Mouse (Mus musculus): ENCODE data around the gene Ctbs. TPM values are rescaled to one million over a fixed set of nuclear protein-coding genes. Genes with fewer than 3 reads are reported as not detected.
A peak's percentile ranks its signal among the peaks of the same experiment; 100 is the strongest.

The Ctbs gene
- polyA plus RNA-seq, 1 experiment from 2014 or later = 19.0 TPM

DNA sequence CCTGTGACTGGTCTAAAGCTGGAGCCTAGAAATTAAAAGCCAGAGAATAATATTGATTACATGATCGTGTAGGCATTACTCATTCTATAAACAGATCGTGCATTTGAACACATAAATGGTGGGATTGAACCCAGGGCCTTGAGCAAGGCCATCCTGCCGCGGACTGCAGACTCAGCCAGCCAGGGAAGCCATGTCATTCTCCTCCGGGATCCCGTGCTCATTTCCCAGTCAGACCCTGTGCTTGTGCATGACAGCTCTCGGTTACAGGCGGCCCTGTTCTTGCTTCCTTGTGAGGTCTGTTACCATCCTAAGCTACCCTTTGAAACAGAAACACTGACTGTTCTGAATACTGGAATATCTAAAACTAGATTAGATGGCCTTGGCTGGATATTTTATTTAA is 14.9 kb upstream of the Ctbs start:
- no peak overlapping the region for H3K27ac ChIP-seq
- H3K36me3 ChIP-seq (ENCODE audit: insufficient read depth, low read length) = peaks cover 32% of the 10 kb centered on the region; the same call in 1 of the 2 replicates

DNA sequence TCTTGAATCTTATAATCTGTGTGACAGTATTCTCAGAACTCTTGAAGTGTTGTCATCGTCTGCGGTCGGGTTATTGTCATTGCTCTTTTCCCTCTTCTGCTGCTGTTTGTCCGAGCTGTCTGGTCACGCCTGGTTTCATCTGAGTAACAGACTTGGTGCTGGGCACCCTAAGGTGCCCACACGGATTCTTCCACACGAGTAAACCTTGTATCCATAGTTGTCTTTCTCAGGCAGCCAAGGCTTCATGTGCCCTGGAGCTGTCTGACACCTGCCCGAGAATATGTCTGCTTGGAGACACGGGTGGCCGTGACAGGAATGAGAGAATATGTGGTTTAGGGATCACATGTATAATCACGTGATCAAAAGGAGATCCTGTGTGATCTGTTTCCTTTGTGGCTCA is 14.1 kb upstream of the Ctbs start:
- Histone ChIP-seq H3K27ac (no peak overlapping the region), H3K27me3 (ENCODE audit: insufficient read depth, low read length) (no peaks in the 10 kb centered on the region), H3K36me3 (ENCODE audit: insufficient read depth, low read length) (peaks cover 31% of the 10 kb centered on the region; the same call in 1 of the 2 replicates), H3K4me3 (replicated peaks; ENCODE audit: low read depth, low read length) (no peak overlapping the region), H3K4me2 (ENCODE audit: low read length) (no peak overlapping the region), H3K9ac (ENCODE audit: low read depth, low read length) (no peak overlapping the region), H3K4me1 (replicated peaks; ENCODE audit: insufficient read depth, low read length) (no peaks in the 10 kb centered on the region), H3K9me3 (replicated peaks; ENCODE audit: low read length) (no peaks in the 10 kb centered on the region)
- ATAC-seq (replicated peaks; ENCODE audit: low FRiP score, low read depth) = no peak
- 87% methylated on average over 11 of the region's 11 CpGs for WGBS
- TF ChIP-seq CTCF (IDR thresholded peaks at IDR 0.05; ENCODE audit: low read depth) = no peak
- DNase-seq (ENCODE audit: low spot score) = no peak

More for the DNA sequence above, 14.9 kb upstream of the Ctbs start:
- no peak overlapping the region for H3K9ac ChIP-seq (ENCODE audit: low read depth, low read length)
- WGBS = 89% methylated on average over 8 of the region's 8 CpGs
- H3K9me3 ChIP-seq (replicated peaks; ENCODE audit: low read length) = no peaks in the 10 kb centered on the region
- H3K27me3 ChIP-seq (ENCODE audit: insufficient read depth, low read length) = no peaks in the 10 kb centered on the region
- H3K4me3 ChIP-seq (replicated peaks; ENCODE audit: low read depth, low read length) = no peak overlapping the region
- no peak for ATAC-seq (replicated peaks; ENCODE audit: low FRiP score, low read depth)
- no peaks in the 10 kb centered on the region for H3K4me1 ChIP-seq (replicated peaks; ENCODE audit: insufficient read depth, low read length)
- H3K4me2 ChIP-seq (ENCODE audit: low read length) = no peak overlapping the region
- TF ChIP-seq CTCF (IDR thresholded peaks at IDR 0.05; ENCODE audit: low read depth) = no peak
- DNase-seq (ENCODE audit: low spot score) = no peak

DNA sequence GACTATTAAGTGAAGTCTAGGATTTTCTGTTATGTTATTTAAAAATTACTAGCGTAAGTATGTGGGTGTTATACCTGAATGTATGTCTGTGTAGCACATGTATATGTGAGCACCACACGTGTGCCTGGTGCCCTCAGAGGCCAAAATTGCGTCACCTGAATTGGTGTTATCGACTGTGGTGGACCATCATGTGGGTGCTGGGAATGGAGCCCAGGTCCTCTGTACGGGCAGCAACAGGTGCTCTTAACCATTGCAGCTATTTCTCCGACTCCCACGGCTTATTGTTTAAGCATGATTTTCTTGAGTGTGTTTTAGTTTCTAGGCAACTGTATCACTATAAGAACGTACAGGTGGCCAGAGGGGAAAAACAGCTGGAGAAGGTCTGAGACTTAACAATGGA is 13.5 kb upstream of the Ctbs start:
- H3K4me3 ChIP-seq (replicated peaks; ENCODE audit: low read depth, low read length) = no peak overlapping the region
- WGBS = 94% methylated on average over 8 of the region's 8 CpGs
- DNase-seq (ENCODE audit: low spot score) = no peak
- H3K36me3 ChIP-seq (ENCODE audit: insufficient read depth, low read length) = peaks cover 25% of the 10 kb centered on the region; the same call in 1 of the 2 replicates
- H3K4me1 ChIP-seq (replicated peaks; ENCODE audit: insufficient read depth, low read length) = no peaks in the 10 kb centered on the region
- H3K27me3 ChIP-seq (ENCODE audit: insufficient read depth, low read length) = no peaks in the 10 kb centered on the region
- no peak overlapping the region for H3K4me2 ChIP-seq (ENCODE audit: low read length)
- no peak for ATAC-seq (replicated peaks; ENCODE audit: low FRiP score, low read depth)
- no peak overlapping the region for H3K27ac ChIP-seq
- no peak for TF ChIP-seq CTCF (IDR thresholded peaks at IDR 0.05; ENCODE audit: low read depth)
- no peak overlapping the region for H3K9ac ChIP-seq (ENCODE audit: low read depth, low read length)
- H3K9me3 ChIP-seq (replicated peaks; ENCODE audit: low read length) = no peaks in the 10 kb centered on the region

GRCm38 (mm10) chr3:146440011-146440410 is 9.6 kb upstream of the Ctbs start:
- Histone ChIP-seq H3K27ac (no peak overlapping the region), H3K9me3 (replicated peaks; ENCODE audit: low read length) (no peaks in the 10 kb centered on the region), H3K27me3 (ENCODE audit: insufficient read depth, low read length) (no peaks in the 10 kb centered on the region), H3K4me2 (ENCODE audit: low read length) (no peak overlapping the region), H3K9ac (ENCODE audit: low read depth, low read length) (no peak overlapping the region), H3K4me3 (replicated peaks; ENCODE audit: low read depth, low read length) (no peak overlapping the region), H3K4me1 (replicated peaks; ENCODE audit: insufficient read depth, low read length) (no peaks in the 10 kb centered on the region), H3K36me3 (ENCODE audit: insufficient read depth, low read length) (0 out of 2 replicates have a peak, but pooled peaks cover 18% of the 10 kb centered on the region)
- DNase-seq (ENCODE audit: low spot score) (no peak), ATAC-seq (replicated peaks; ENCODE audit: low FRiP score, low read depth) (no peak)
- WGBS = 95% methylated on average over 12 of the region's 12 CpGs
- TF ChIP-seq CTCF (IDR thresholded peaks at IDR 0.05; ENCODE audit: low read depth) = no peak

- Histone ChIP-seq H3K36me3 (ENCODE audit: insufficient read depth, low read length) (0 out of 2 replicates have a peak, but pooled peaks cover 18% of the 10 kb centered on the region), H3K27ac (no peak overlapping the region), H3K9ac (ENCODE audit: low read depth, low read length) (no peak overlapping the region), H3K27me3 (ENCODE audit: insufficient read depth, low read length) (no peaks in the 10 kb centered on the region), H3K9me3 (replicated peaks; ENCODE audit: low read length) (no peaks in the 10 kb centered on the region), H3K4me2 (ENCODE audit: low read length) (no peak overlapping the region), H3K4me1 (replicated peaks; ENCODE audit: insufficient read depth, low read length) (no peaks in the 10 kb centered on the region), H3K4me3 (replicated peaks; ENCODE audit: low read depth, low read length) (no peak overlapping the region)
- no peak for DNase-seq (ENCODE audit: low spot score)
- TF ChIP-seq CTCF (IDR thresholded peaks at IDR 0.05; ENCODE audit: low read depth) = no peak
- ATAC-seq (replicated peaks; ENCODE audit: low FRiP score, low read depth) = no peak
- whole genome bisulfite sequencing = 91% methylated on average over 7 of the region's 7 CpGs
Measured at GRCm38 (mm10) chr3:146440422-146440821, 9.2 kb upstream of the Ctbs start.

DNA sequence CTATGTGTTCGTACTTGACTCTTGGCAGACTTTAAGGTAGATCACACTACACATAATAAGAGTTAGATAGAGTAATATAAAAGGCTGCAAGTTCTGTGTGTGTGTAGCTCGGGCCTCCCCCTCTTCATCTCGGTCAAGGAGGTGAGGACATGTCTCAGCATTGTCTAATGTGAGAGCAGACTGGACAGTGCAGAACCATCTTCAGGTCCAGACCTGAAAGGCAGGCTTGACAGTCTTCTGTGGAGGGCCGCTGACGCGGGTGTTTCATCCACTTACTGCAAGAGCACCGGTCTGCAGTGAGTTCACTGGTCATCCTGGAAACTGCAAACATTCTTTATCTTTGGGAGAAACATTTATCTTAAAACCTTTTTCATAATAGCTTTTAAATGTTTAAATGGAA is 7.1 kb upstream of the Ctbs start:
- no peaks in the 10 kb centered on the region for H3K27me3 ChIP-seq (ENCODE audit: insufficient read depth, low read length)
- H3K4me3 ChIP-seq (replicated peaks; ENCODE audit: low read depth, low read length) = no peak overlapping the region
- no peak for DNase-seq (ENCODE audit: low spot score)
- H3K36me3 ChIP-seq (ENCODE audit: insufficient read depth, low read length) = 0 out of 2 replicates have a peak, but pooled peaks cover 9% of the 10 kb centered on the region
- no peak for TF ChIP-seq CTCF (IDR thresholded peaks at IDR 0.05; ENCODE audit: low read depth)
- no peak overlapping the region for H3K4me2 ChIP-seq (ENCODE audit: low read length)
- H3K4me1 ChIP-seq (replicated peaks; ENCODE audit: insufficient read depth, low read length) = no peaks in the 10 kb centered on the region
- no peak overlapping the region for H3K9ac ChIP-seq (ENCODE audit: low read depth, low read length)
- no peaks in the 10 kb centered on the region for H3K9me3 ChIP-seq (replicated peaks; ENCODE audit: low read length)
- H3K27ac ChIP-seq = 0 out of 2 replicates have a peak overlapping the region, but pooled peaks have one; percentile 1
- no peak for ATAC-seq (replicated peaks; ENCODE audit: low FRiP score, low read depth)
- WGBS = 93% methylated on average over 7 of the region's 7 CpGs

- H3K27me3 ChIP-seq (ENCODE audit: insufficient read depth, low read length) = no peaks in the 10 kb centered on the region
- no peak overlapping the region for H3K9ac ChIP-seq (ENCODE audit: low read depth, low read length)
- no peak overlapping the region for H3K4me3 ChIP-seq (replicated peaks; ENCODE audit: low read depth, low read length)
- TF ChIP-seq CTCF (IDR thresholded peaks at IDR 0.05; ENCODE audit: low read depth) = no peak
- DNase-seq (ENCODE audit: low spot score) (no peak), ATAC-seq (replicated peaks; ENCODE audit: low FRiP score, low read depth) (0 out of 2 replicates have a peak, but pooled peaks have one; percentile 43)
- H3K36me3 ChIP-seq (ENCODE audit: insufficient read depth, low read length) = 0 out of 2 replicates have a peak, but pooled peaks cover 7% of the 10 kb centered on the region
- no peaks in the 10 kb centered on the region for H3K4me1 ChIP-seq (replicated peaks; ENCODE audit: insufficient read depth, low read length)
- 83% methylated on average over 8 of the region's 8 CpGs for WGBS
- H3K4me2 ChIP-seq (ENCODE audit: low read length) = no peak overlapping the region
- H3K9me3 ChIP-seq (replicated peaks; ENCODE audit: low read length) = no peaks in the 10 kb centered on the region
- H3K27ac ChIP-seq = peak overlapping the region; percentile 31; the same call in 1 of the 2 replicates
Measured at GRCm38 (mm10) chr3:146442936-146443335, 6.7 kb upstream of the Ctbs start.

Data from kidney, postnatal 0 days (tissue).